Mouse (Mus musculus): Measurements from ENCODE around the gene Hnf4a.
A peak's percentile ranks its signal among the peaks of the same experiment; 100 is the strongest.

DNA sequence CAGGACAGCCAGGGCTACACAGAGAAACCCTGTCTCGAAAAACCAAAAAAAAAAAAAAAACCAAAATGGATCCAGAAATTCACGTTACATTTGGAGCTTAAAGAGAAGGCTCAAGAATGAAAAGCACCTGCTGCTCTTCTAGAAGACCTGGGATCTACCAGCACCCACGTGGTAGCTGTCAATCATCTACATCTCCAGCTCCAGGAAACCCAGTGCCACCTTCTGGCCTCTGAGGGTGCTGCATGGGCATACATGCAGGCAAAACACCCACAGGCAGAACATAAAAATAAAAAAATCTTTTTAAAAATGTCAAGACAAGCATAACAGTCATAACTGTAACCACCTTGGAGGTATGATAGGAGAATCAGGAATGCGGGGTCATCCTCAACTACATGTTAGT lies 91.1 kb downstream of the Hnf4a start:
- TF ChIP-seq CTCF (IDR thresholded peaks at IDR 0.05; ENCODE audit: insufficient read depth, low read length), result peak; percentile 72
- no peak for TF ChIP-seq POLR2A (IDR thresholded peaks at IDR 0.05; ENCODE audit: borderline replicate concordance, extremely low read depth, low read depth, low read length)

Measured in lung, adult 2 months (tissue).